Mouse (Mus musculus): ENCODE data around the gene Tigit. TPM values are rescaled to one million over a fixed set of nuclear protein-coding genes. Genes with fewer than 3 reads are reported as not detected.

Gene Tigit
- polyA plus RNA-seq, 1 experiment: not detected

GRCm38 (mm10) chr16:43631758-43632157, 32.2 kb downstream of the Tigit start:
- Histone ChIP-seq H3K27me3 (ENCODE audit: control insufficient read depth) (no peaks in the 10 kb centered on the region), H3K4me3 (replicated peaks) (no peak overlapping the region), H3K4me1 (ENCODE audit: control insufficient read depth) (no peaks in the 10 kb centered on the region), H3K9me3 (ENCODE audit: control insufficient read depth, low read length) (no peaks in the 10 kb centered on the region), H3K36me3 (ENCODE audit: control insufficient read depth) (no peaks in the 10 kb centered on the region)
- TF ChIP-seq GATA1 (IDR thresholded peaks at IDR 0.05; ENCODE audit: low read length): no peak
- no peak for TF ChIP-seq TAL1 (IDR thresholded peaks at IDR 0.05; ENCODE audit: low read length)

- Histone ChIP-seq H3K27me3 (ENCODE audit: control insufficient read depth) (no peaks in the 10 kb centered on the region), H3K4me3 (replicated peaks) (no peak overlapping the region), H3K9me3 (ENCODE audit: control insufficient read depth, low read length) (no peaks in the 10 kb centered on the region), H3K36me3 (ENCODE audit: control insufficient read depth) (no peaks in the 10 kb centered on the region), H3K4me1 (ENCODE audit: control insufficient read depth) (no peaks in the 10 kb centered on the region)
- no peak for TF ChIP-seq TAL1 (IDR thresholded peaks at IDR 0.05; ENCODE audit: low read length)
- TF ChIP-seq GATA1 (IDR thresholded peaks at IDR 0.05; ENCODE audit: low read length): no peak
Measured at GRCm38 (mm10) chr16:43628662-43629061, 35.3 kb downstream of the Tigit start.

- TF ChIP-seq GATA1 (IDR thresholded peaks at IDR 0.05; ENCODE audit: low read length): no peak
- H3K4me3 ChIP-seq (replicated peaks): no peak overlapping the region
- H3K9me3 ChIP-seq (ENCODE audit: control insufficient read depth, low read length): no peaks in the 10 kb centered on the region
- H3K4me1 ChIP-seq (ENCODE audit: control insufficient read depth): no peaks in the 10 kb centered on the region
- no peaks in the 10 kb centered on the region for H3K36me3 ChIP-seq (ENCODE audit: control insufficient read depth)
- no peaks in the 10 kb centered on the region for H3K27me3 ChIP-seq (ENCODE audit: control insufficient read depth)
Measured at GRCm38 (mm10) chr16:43625956-43626355, 38.0 kb downstream of the Tigit start.

GRCm38 (mm10) chr16:43625289-43625688, 38.7 kb downstream of the Tigit start:
- Histone ChIP-seq H3K27me3 (ENCODE audit: control insufficient read depth) (no peaks in the 10 kb centered on the region), H3K36me3 (ENCODE audit: control insufficient read depth) (no peaks in the 10 kb centered on the region), H3K4me1 (ENCODE audit: control insufficient read depth) (no peaks in the 10 kb centered on the region), H3K4me3 (replicated peaks) (no peak overlapping the region), H3K9me3 (ENCODE audit: control insufficient read depth, low read length) (no peaks in the 10 kb centered on the region)
- no peak for TF ChIP-seq TAL1 (IDR thresholded peaks at IDR 0.05; ENCODE audit: low read length)

GRCm38 (mm10) chr16:43624876-43625275, 39.1 kb downstream of the Tigit start:
- no peaks in the 10 kb centered on the region for H3K4me1 ChIP-seq (ENCODE audit: control insufficient read depth)
- TF ChIP-seq GATA1 (IDR thresholded peaks at IDR 0.05; ENCODE audit: low read length): no peak
- TF ChIP-seq TAL1 (IDR thresholded peaks at IDR 0.05; ENCODE audit: low read length): no peak
- H3K4me3 ChIP-seq (replicated peaks): no peak overlapping the region
- H3K9me3 ChIP-seq (ENCODE audit: control insufficient read depth, low read length): no peaks in the 10 kb centered on the region
- no peaks in the 10 kb centered on the region for H3K36me3 ChIP-seq (ENCODE audit: control insufficient read depth)
- H3K27me3 ChIP-seq (ENCODE audit: control insufficient read depth): no peaks in the 10 kb centered on the region

- Histone ChIP-seq H3K36me3 (ENCODE audit: control insufficient read depth) (no peaks in the 10 kb centered on the region), H3K9me3 (ENCODE audit: control insufficient read depth, low read length) (peaks cover under 1% of the 10 kb centered on the region; the same call in 1 of the 2 replicates), H3K27me3 (ENCODE audit: control insufficient read depth) (no peaks in the 10 kb centered on the region), H3K4me1 (ENCODE audit: control insufficient read depth) (no peaks in the 10 kb centered on the region), H3K4me3 (replicated peaks) (no peak overlapping the region)
- no peak for TF ChIP-seq GATA1 (IDR thresholded peaks at IDR 0.05; ENCODE audit: low read length)
- no peak for TF ChIP-seq TAL1 (IDR thresholded peaks at IDR 0.05; ENCODE audit: low read length)
Measured at GRCm38 (mm10) chr16:43623315-43624000, 40.5 kb downstream of the Tigit start.

GRCm38 (mm10) chr16:43620359-43620758, 43.6 kb downstream of the Tigit start:
- Histone ChIP-seq H3K27me3 (ENCODE audit: control insufficient read depth) (no peaks in the 10 kb centered on the region), H3K4me1 (ENCODE audit: control insufficient read depth) (no peaks in the 10 kb centered on the region), H3K4me3 (replicated peaks) (no peak overlapping the region), H3K9me3 (ENCODE audit: control insufficient read depth, low read length) (peaks cover 3% of the 10 kb centered on the region; the same call in 1 of the 2 replicates), H3K36me3 (ENCODE audit: control insufficient read depth) (no peaks in the 10 kb centered on the region)
- TF ChIP-seq GATA1 (IDR thresholded peaks at IDR 0.05; ENCODE audit: low read length) (no peak), TAL1 (IDR thresholded peaks at IDR 0.05; ENCODE audit: low read length) (no peak)

- TF ChIP-seq GATA1 (IDR thresholded peaks at IDR 0.05; ENCODE audit: low read length): no peak
- no peak for TF ChIP-seq TAL1 (IDR thresholded peaks at IDR 0.05; ENCODE audit: low read length)
- Histone ChIP-seq H3K36me3 (ENCODE audit: control insufficient read depth) (no peaks in the 10 kb centered on the region), H3K4me1 (ENCODE audit: control insufficient read depth) (no peaks in the 10 kb centered on the region), H3K27me3 (ENCODE audit: control insufficient read depth) (no peaks in the 10 kb centered on the region), H3K9me3 (ENCODE audit: control insufficient read depth, low read length) (peaks cover 3% of the 10 kb centered on the region; the same call in 1 of the 2 replicates), H3K4me3 (replicated peaks) (no peak overlapping the region)
Measured at GRCm38 (mm10) chr16:43619277-43619676, 44.7 kb downstream of the Tigit start.

GRCm38 (mm10) chr16:43618286-43618685, 45.7 kb downstream of the Tigit start:
- H3K27me3 ChIP-seq (ENCODE audit: control insufficient read depth): no peaks in the 10 kb centered on the region
- H3K4me3 ChIP-seq (replicated peaks): no peak overlapping the region
- TF ChIP-seq GATA1 (IDR thresholded peaks at IDR 0.05; ENCODE audit: low read length) (no peak), TAL1 (IDR thresholded peaks at IDR 0.05; ENCODE audit: low read length) (no peak)
- H3K4me1 ChIP-seq (ENCODE audit: control insufficient read depth): no peaks in the 10 kb centered on the region
- peaks cover 3% of the 10 kb centered on the region; the same call in 1 of the 2 replicates for H3K9me3 ChIP-seq (ENCODE audit: control insufficient read depth, low read length)
- H3K36me3 ChIP-seq (ENCODE audit: control insufficient read depth): no peaks in the 10 kb centered on the region

GRCm38 (mm10) chr16:43617346-43617745, 46.6 kb downstream of the Tigit start:
- TF ChIP-seq GATA1 (IDR thresholded peaks at IDR 0.05; ENCODE audit: low read length): no peak
- no peak for TF ChIP-seq TAL1 (IDR thresholded peaks at IDR 0.05; ENCODE audit: low read length)
- Histone ChIP-seq H3K36me3 (ENCODE audit: control insufficient read depth) (no peaks in the 10 kb centered on the region), H3K9me3 (ENCODE audit: control insufficient read depth, low read length) (peaks cover 3% of the 10 kb centered on the region; the same call in 1 of the 2 replicates), H3K27me3 (ENCODE audit: control insufficient read depth) (no peaks in the 10 kb centered on the region), H3K4me3 (replicated peaks) (no peak overlapping the region), H3K4me1 (ENCODE audit: control insufficient read depth) (no peaks in the 10 kb centered on the region)
